Mouse (Mus musculus): Measurements from ENCODE around the gene Pid1. TPM values are rescaled to one million over a fixed set of nuclear protein-coding genes. Genes with fewer than 3 reads are reported as not detected.
A peak's percentile ranks its signal among the peaks of the same experiment; 100 is the strongest.

The Pid1 gene
- total RNA-seq (2021): 10 to 100 TPM in 1 of 2 experiments, 1 to 10 TPM in 1; 7.3 to 12.7 TPM

GRCm38 (mm10) chr1:84363967-84364366 is at the start of gene Pid1:
Gene Pid1 (minus strand): TSS chr1:84364180.
- intact Hi-C loops (cut with DNase I): no loop called here
- no peak for DNase-seq

- DNase-seq: peak; percentile 29 to 39
- intact Hi-C loops (cut with DNase I): no loop called here
Measured at GRCm38 (mm10) chr1:84409514-84409913, 45.5 kb upstream of the Pid1 start.

- DNase-seq: no peak
- intact Hi-C loops (cut with DNase I): no loop called here
Measured at GRCm38 (mm10) chr1:84408873-84409272, 44.9 kb upstream of the Pid1 start.

GRCm38 (mm10) chr1:84406891-84407290 is 42.9 kb upstream of the Pid1 start:
- peak; percentile 60 to 62 for DNase-seq
- intact Hi-C loops (cut with DNase I): no loop called here

GRCm38 (mm10) chr1:84405551-84406290 is 41.7 kb upstream of the Pid1 start:
- intact Hi-C loops (cut with DNase I): no loop called here
- no peak for DNase-seq

- peak; percentile 24 to 44 for DNase-seq
Measured at GRCm38 (mm10) chr1:84404880-84405279, 40.9 kb upstream of the Pid1 start.

GRCm38 (mm10) chr1:84402154-84402553 is 38.2 kb upstream of the Pid1 start:
- intact Hi-C loops (cut with DNase I): no loop called here
- DNase-seq: no peak

More at GRCm38 (mm10) chr1:84404880-84405279, 40.9 kb upstream of the Pid1 start:
- intact Hi-C loops (cut with DNase I): no loop called here

- DNase-seq: no peak
- intact Hi-C loops (cut with DNase I): no loop called here
Measured at GRCm38 (mm10) chr1:84399671-84400070, 35.7 kb upstream of the Pid1 start.

- no peak for DNase-seq
- intact Hi-C loops (cut with DNase I): no loop called here
Measured at GRCm38 (mm10) chr1:84399118-84399517, 35.1 kb upstream of the Pid1 start.

GRCm38 (mm10) chr1:84396787-84397186 is 32.8 kb upstream of the Pid1 start:
- no peak for DNase-seq
- intact Hi-C loops (cut with DNase I): no loop called here

GRCm38 (mm10) chr1:84395928-84396327 is 31.9 kb upstream of the Pid1 start:
- no peak for DNase-seq
- intact Hi-C loops (cut with DNase I): no loop called here

- intact Hi-C loops (cut with DNase I): no loop called here
- DNase-seq: no peak
Measured at GRCm38 (mm10) chr1:84390961-84391360, 27.0 kb upstream of the Pid1 start.

- intact Hi-C loops (cut with DNase I): no loop called here
- no peak for DNase-seq
Measured at GRCm38 (mm10) chr1:84387616-84388015, 23.6 kb upstream of the Pid1 start.

GRCm38 (mm10) chr1:84386481-84387146 is 22.6 kb upstream of the Pid1 start:
- DNase-seq: no peak
- intact Hi-C loops (cut with DNase I): no loop called here

GRCm38 (mm10) chr1:84382709-84383108 is 18.7 kb upstream of the Pid1 start:
- intact Hi-C loops (cut with DNase I): no loop called here

GRCm38 (mm10) chr1:84382064-84382463 is 18.1 kb upstream of the Pid1 start:
- no peak for DNase-seq
- intact Hi-C loops (cut with DNase I): no loop called here

More at GRCm38 (mm10) chr1:84382709-84383108, 18.7 kb upstream of the Pid1 start:
- no peak for DNase-seq

- intact Hi-C loops (cut with DNase I): no loop called here
- DNase-seq: no peak
Measured at GRCm38 (mm10) chr1:84380895-84381294, 16.9 kb upstream of the Pid1 start.

GRCm38 (mm10) chr1:84367733-84368132 is 3.8 kb upstream of the Pid1 start:
- intact Hi-C loops (cut with DNase I): no loop called here
- DNase-seq: no peak

- DNase-seq: no peak
- intact Hi-C loops (cut with DNase I): no loop called here
Measured at GRCm38 (mm10) chr1:84366553-84366952, 2.6 kb upstream of the Pid1 start.

GRCm38 (mm10) chr1:84362709-84363617 is 1.0 kb downstream of the Pid1 start:
- DNase-seq: no peak
- intact Hi-C loops (cut with DNase I): no loop called here

GRCm38 (mm10) chr1:84362209-84362608 is 1.8 kb downstream of the Pid1 start:
- no peak for DNase-seq
- intact Hi-C loops (cut with DNase I): no loop called here
